Mouse (Mus musculus): ENCODE results near the gene Mylip. TPM values are rescaled to one million over a fixed set of nuclear protein-coding genes. Genes with fewer than 3 reads are reported as not detected.

The Mylip gene
- polyA plus RNA-seq, 1 experiment from 2014 or later, result 4.6 TPM

- Histone ChIP-seq H3K27me3 (ENCODE audit: low read depth, poor library complexity, severe bottlenecking) (peaks cover 1% of the 10 kb centered on the region; the same call in 1 of the 2 replicates), H3K9me3 (replicated peaks) (no peaks in the 10 kb centered on the region), H3K36me3 (no peaks in the 10 kb centered on the region), H3K27ac (replicated peaks) (no peak overlapping the region), H3K4me1 (peaks cover 35% of the 10 kb centered on the region), H3K4me3 (no peak overlapping the region)
- WGBS, result 92% methylated on average over 8 of the region's 8 CpGs
- DNase-seq (ENCODE audit: low spot score), result no peak
Measured at GRCm38 (mm10) chr13:45396724-45397123, 7.2 kb downstream of the Mylip start.

GRCm38 (mm10) chr13:45397240-45397639, 7.7 kb downstream of the Mylip start:
- no peaks in the 10 kb centered on the region for H3K36me3 ChIP-seq
- H3K4me1 ChIP-seq, result peaks cover 35% of the 10 kb centered on the region
- no peaks in the 10 kb centered on the region for H3K9me3 ChIP-seq (replicated peaks)
- H3K27me3 ChIP-seq (ENCODE audit: low read depth, poor library complexity, severe bottlenecking), result no peaks in the 10 kb centered on the region; the same call in 1 of the 2 replicates
- no peak overlapping the region for H3K27ac ChIP-seq (replicated peaks)
- no peak overlapping the region for H3K4me3 ChIP-seq
- DNase-seq (ENCODE audit: low spot score), result no peak
- WGBS, result 72% methylated on average over 5 of the region's 5 CpGs

- H3K36me3 ChIP-seq, result no peaks in the 10 kb centered on the region
- peak; percentile 44 for DNase-seq (ENCODE audit: low spot score)
- H3K9me3 ChIP-seq (replicated peaks), result no peaks in the 10 kb centered on the region
- H3K27ac ChIP-seq (replicated peaks), result no peak overlapping the region
- H3K4me1 ChIP-seq, result peaks cover 35% of the 10 kb centered on the region
- H3K4me3 ChIP-seq, result peak overlapping the region; percentile 7; the same call in 1 of the 2 replicates
- 75% methylated on average over 16 of the region's 21 CpGs for WGBS
- H3K27me3 ChIP-seq (ENCODE audit: low read depth, poor library complexity, severe bottlenecking), result no peaks in the 10 kb centered on the region
Measured at GRCm38 (mm10) chr13:45397896-45398805, 8.6 kb downstream of the Mylip start.

GRCm38 (mm10) chr13:45400700-45401099, 11.2 kb downstream of the Mylip start:
- Histone ChIP-seq H3K27me3 (ENCODE audit: low read depth, poor library complexity, severe bottlenecking) (no peaks in the 10 kb centered on the region), H3K4me3 (no peak overlapping the region), H3K9me3 (replicated peaks) (no peaks in the 10 kb centered on the region), H3K4me1 (peaks cover 24% of the 10 kb centered on the region), H3K36me3 (peaks cover 8% of the 10 kb centered on the region), H3K27ac (replicated peaks) (no peak overlapping the region)
- 82% methylated on average over 7 of the region's 7 CpGs for WGBS
- DNase-seq (ENCODE audit: low spot score), result no peak

- no peak for DNase-seq (ENCODE audit: low spot score)
- no peak overlapping the region for H3K27ac ChIP-seq (replicated peaks)
Measured at GRCm38 (mm10) chr13:45401816-45402215, 12.3 kb downstream of the Mylip start.

GRCm38 (mm10) chr13:45402316-45403039, 12.9 kb downstream of the Mylip start:
- peaks cover 15% of the 10 kb centered on the region for H3K4me1 ChIP-seq
- DNase-seq (ENCODE audit: low spot score), result no peak
- no peak overlapping the region; the same call in 1 of the 2 replicates for H3K27ac ChIP-seq (replicated peaks)
- no peaks in the 10 kb centered on the region for H3K9me3 ChIP-seq (replicated peaks)
- WGBS, result 79% methylated on average over 6 of the region's 7 CpGs
- no peaks in the 10 kb centered on the region for H3K27me3 ChIP-seq (ENCODE audit: low read depth, poor library complexity, severe bottlenecking)
- H3K4me3 ChIP-seq, result no peak overlapping the region
- peaks cover 26% of the 10 kb centered on the region for H3K36me3 ChIP-seq

More at GRCm38 (mm10) chr13:45401816-45402215, 12.3 kb downstream of the Mylip start:
- H3K4me3 ChIP-seq, result no peak overlapping the region
- WGBS, result 82% methylated on average over 7 of the region's 7 CpGs
- H3K4me1 ChIP-seq, result peaks cover 22% of the 10 kb centered on the region
- no peaks in the 10 kb centered on the region for H3K9me3 ChIP-seq (replicated peaks)
- no peaks in the 10 kb centered on the region for H3K27me3 ChIP-seq (ENCODE audit: low read depth, poor library complexity, severe bottlenecking)
- peaks cover 19% of the 10 kb centered on the region for H3K36me3 ChIP-seq

GRCm38 (mm10) chr13:45404269-45404668, 14.7 kb downstream of the Mylip start:
- no peak for DNase-seq (ENCODE audit: low spot score)
- 89% methylated on average over 6 of the region's 6 CpGs for WGBS
- Histone ChIP-seq H3K36me3 (peaks cover 44% of the 10 kb centered on the region), H3K27me3 (ENCODE audit: low read depth, poor library complexity, severe bottlenecking) (no peaks in the 10 kb centered on the region), H3K9me3 (replicated peaks) (no peaks in the 10 kb centered on the region), H3K4me1 (peaks cover 4% of the 10 kb centered on the region; the same call in 1 of the 2 replicates), H3K4me3 (no peak overlapping the region), H3K27ac (replicated peaks) (no peak overlapping the region)

- 90% methylated on average over 6 of the region's 6 CpGs for WGBS
- no peak overlapping the region for H3K27ac ChIP-seq (replicated peaks)
- no peak for DNase-seq (ENCODE audit: low spot score)
- H3K36me3 ChIP-seq, result peaks cover 51% of the 10 kb centered on the region
- peaks cover 4% of the 10 kb centered on the region; the same call in 1 of the 2 replicates for H3K4me1 ChIP-seq
- H3K27me3 ChIP-seq (ENCODE audit: low read depth, poor library complexity, severe bottlenecking), result no peaks in the 10 kb centered on the region
- H3K4me3 ChIP-seq, result no peak overlapping the region
- H3K9me3 ChIP-seq (replicated peaks), result no peaks in the 10 kb centered on the region
Measured at GRCm38 (mm10) chr13:45405194-45405810, 15.8 kb downstream of the Mylip start.

GRCm38 (mm10) chr13:45406289-45406688, 16.7 kb downstream of the Mylip start:
- Histone ChIP-seq H3K4me1 (no peaks in the 10 kb centered on the region; the same call in 1 of the 2 replicates), H3K9me3 (replicated peaks) (no peaks in the 10 kb centered on the region), H3K4me3 (no peak overlapping the region), H3K27me3 (ENCODE audit: low read depth, poor library complexity, severe bottlenecking) (no peaks in the 10 kb centered on the region), H3K27ac (replicated peaks) (no peak overlapping the region), H3K36me3 (peaks cover 58% of the 10 kb centered on the region)
- no peak for DNase-seq (ENCODE audit: low spot score)
- 92% methylated on average over 11 of the region's 11 CpGs for WGBS

- no peak for DNase-seq (ENCODE audit: low spot score)
- H3K4me3 ChIP-seq, result no peak overlapping the region
- no peaks in the 10 kb centered on the region for H3K27me3 ChIP-seq (ENCODE audit: low read depth, poor library complexity, severe bottlenecking)
- 84% methylated on average over 6 of the region's 6 CpGs for WGBS
- H3K9me3 ChIP-seq (replicated peaks), result no peaks in the 10 kb centered on the region
- H3K4me1 ChIP-seq, result no peaks in the 10 kb centered on the region; the same call in 1 of the 2 replicates
- H3K36me3 ChIP-seq, result peaks cover 61% of the 10 kb centered on the region
- H3K27ac ChIP-seq (replicated peaks), result no peak overlapping the region
Measured at GRCm38 (mm10) chr13:45406703-45407102, 17.2 kb downstream of the Mylip start.

GRCm38 (mm10) chr13:45410936-45411335, 21.4 kb downstream of the Mylip start:
- H3K4me3 ChIP-seq, result no peak overlapping the region
- peaks cover 4% of the 10 kb centered on the region; the same call in 1 of the 2 replicates for H3K27me3 ChIP-seq (ENCODE audit: low read depth, poor library complexity, severe bottlenecking)
- H3K9me3 ChIP-seq (replicated peaks), result no peaks in the 10 kb centered on the region
- peaks cover 64% of the 10 kb centered on the region for H3K36me3 ChIP-seq
- WGBS, result 88% methylated on average over 4 of the region's 4 CpGs
- H3K27ac ChIP-seq (replicated peaks), result no peak overlapping the region
- DNase-seq (ENCODE audit: low spot score), result no peak
- peaks cover 17% of the 10 kb centered on the region for H3K4me1 ChIP-seq

- Histone ChIP-seq H3K4me1 (peaks cover 37% of the 10 kb centered on the region), H3K27me3 (ENCODE audit: low read depth, poor library complexity, severe bottlenecking) (peaks cover 9% of the 10 kb centered on the region; the same call in 1 of the 2 replicates), H3K9me3 (replicated peaks) (no peaks in the 10 kb centered on the region), H3K27ac (replicated peaks) (no peak overlapping the region), H3K36me3 (peaks cover 43% of the 10 kb centered on the region), H3K4me3 (no peak overlapping the region)
- 96% methylated on average over 1 of the region's 1 CpGs for WGBS
- DNase-seq (ENCODE audit: low spot score), result no peak
Measured at GRCm38 (mm10) chr13:45413066-45413465, 23.5 kb downstream of the Mylip start.
